Mouse (Mus musculus) G1E-ER4 (cell line): ENCODE measurements around the gene Ndufb8. TPM values are rescaled to one million over a fixed set of nuclear protein-coding genes. Genes with fewer than 3 reads are reported as not detected.

Experiments
- GATA1 ChIP-seq: IDR thresholded peaks from one replicate; pipeline ENCODE4 v1.8.0; 2012; ENCODE audit warnings: low read length, inconsistent platforms
- polyA plus RNA-seq: library from polyadenylated mRNA; stranded (reverse); fragments of >175 nt; gene quantifications from 2 replicates; pipeline ENCODE4 v1.2.3, GENCODE M21; 2012

Ndufb8 gene
- polyA plus RNA-seq, 1 experiment, result 390 TPM

DNA sequence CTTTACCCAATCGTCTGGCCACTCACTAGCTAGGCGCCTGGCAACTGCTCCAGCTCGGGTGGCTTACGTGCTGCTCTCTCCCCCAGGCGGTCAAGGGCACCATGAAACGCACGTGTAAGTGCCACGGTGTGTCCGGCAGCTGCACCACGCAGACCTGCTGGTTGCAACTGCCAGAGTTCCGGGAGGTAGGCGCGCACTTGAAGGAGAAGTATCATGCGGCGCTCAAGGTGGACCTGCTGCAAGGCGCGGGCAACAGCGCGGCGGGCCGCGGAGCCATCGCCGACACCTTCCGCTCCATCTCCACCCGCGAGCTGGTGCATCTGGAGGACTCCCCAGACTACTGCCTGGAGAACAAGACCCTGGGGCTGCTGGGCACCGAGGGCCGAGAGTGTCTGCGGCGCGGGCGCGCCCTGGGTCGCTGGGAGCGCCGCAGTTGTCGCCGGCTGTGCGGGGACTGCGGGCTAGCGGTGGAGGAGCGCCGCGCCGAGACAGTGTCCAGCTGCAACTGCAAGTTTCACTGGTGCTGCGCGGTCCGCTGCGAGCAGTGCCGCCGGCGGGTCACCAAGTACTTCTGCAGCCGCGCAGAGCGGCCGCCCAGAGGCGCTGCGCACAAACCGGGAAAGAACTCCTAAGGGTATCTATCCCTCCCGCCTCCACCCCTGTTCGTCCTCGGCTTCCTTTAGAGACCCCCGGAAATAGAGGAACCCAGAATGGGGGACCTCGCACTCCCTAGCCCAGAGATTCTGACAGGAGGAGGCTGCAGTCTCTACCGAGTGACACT, 43.6 kb downstream of the Ndufb8 start:
- TF ChIP-seq GATA1, result no peak

- no peak for TF ChIP-seq GATA1
These were observed 44.6 kb downstream of the Ndufb8 start for GRCm38 (mm10) chr19:44510534-44511175.

GRCm38 (mm10) chr19:44502741-44503140, 52.5 kb downstream of the Ndufb8 start:
- no peak for TF ChIP-seq GATA1

DNA sequence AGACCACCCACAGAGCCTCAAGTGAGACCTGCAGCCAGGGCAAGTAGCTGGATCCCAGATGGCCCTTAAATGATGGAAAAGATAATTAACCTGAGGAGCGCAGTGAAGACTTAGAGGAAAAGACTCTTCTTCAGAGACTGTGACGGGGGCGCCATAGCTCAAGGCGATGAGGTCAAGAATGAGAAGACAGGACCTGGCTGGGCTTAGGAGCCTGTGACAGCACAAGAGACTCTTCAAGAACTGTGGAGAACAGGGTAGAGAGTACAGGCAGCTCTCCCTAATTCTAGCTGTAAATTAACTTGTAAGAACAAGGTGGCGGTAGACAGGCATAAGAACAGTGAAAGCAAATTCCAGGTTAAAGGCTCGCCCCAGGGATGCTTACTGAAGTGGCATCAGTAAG, 53.3 kb downstream of the Ndufb8 start:
- no peak for TF ChIP-seq GATA1

GRCm38 (mm10) chr19:44500240-44500639, 55.0 kb downstream of the Ndufb8 start:
- TF ChIP-seq GATA1, result no peak

DNA sequence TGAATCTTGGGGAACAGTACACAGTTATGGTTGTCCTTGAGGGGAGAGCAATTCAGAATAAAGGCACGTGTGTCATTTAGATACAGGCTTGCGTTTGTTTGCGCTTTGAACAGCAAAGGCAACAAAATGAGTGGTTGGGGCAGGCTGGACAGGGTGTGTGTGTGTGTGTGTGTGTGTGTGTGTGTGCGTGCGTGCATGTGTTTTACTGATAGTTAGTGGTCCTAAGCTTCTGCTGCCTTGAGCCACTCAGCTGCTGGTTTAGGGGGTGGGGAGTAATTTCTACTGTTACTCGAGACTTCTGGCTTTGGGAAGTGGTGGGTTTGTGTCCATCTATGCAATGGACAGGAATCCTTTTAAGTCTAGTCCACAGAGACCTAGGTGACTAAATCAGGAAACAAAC, 56.3 kb downstream of the Ndufb8 start:
- TF ChIP-seq GATA1, result no peak

Other genes with a start within 250 kb of the Ndufb8 start
- gene Scd4, start 222.3 kb downstream of the Ndufb8 start, polyA plus RNA-seq, result 0.48 and 0.63 TPM in 2 replicates
- 3.0 and 3.6 TPM in 2 replicates for gene Scd1, start 147.6 kb downstream of the Ndufb8 start, polyA plus RNA-seq
- gene Wnt8b, start 62.0 kb downstream of the Ndufb8 start, polyA plus RNA-seq, result not detected in 2 replicates
- gene Sec31b, start 9.6 kb downstream of the Ndufb8 start, polyA plus RNA-seq, result 0.25 and 0.31 TPM in 2 replicates
- gene Gm20538, start 2.6 kb downstream of the Ndufb8 start, polyA plus RNA-seq, result not detected in 2 replicates
- 16.9 and 20.7 TPM in 2 replicates for gene Hif1an, start 7.4 kb upstream of the Ndufb8 start, polyA plus RNA-seq
- not detected in 2 replicates for gene Pax2, start 200.6 kb upstream of the Ndufb8 start, polyA plus RNA-seq